Mouse (Mus musculus): ENCODE results near the gene Pard3.

GRCm38 (mm10) chr8:127243841-127244240 lies 180.1 kb downstream of the Pard3 start:
- TF ChIP-seq CTCF (IDR thresholded peaks at IDR 0.05; ENCODE audit: low read depth) (no peak), EP300 (IDR thresholded peaks at IDR 0.05; ENCODE audit: low read depth) (no peak)
